Mouse (Mus musculus): ENCODE data around the gene Bahd1. TPM values are rescaled to one million over a fixed set of nuclear protein-coding genes. Genes with fewer than 3 reads are reported as not detected.

The Bahd1 gene
- total RNA-seq, 2 experiments from 2014 or later = 5.2 to 6.4 TPM

DNA sequence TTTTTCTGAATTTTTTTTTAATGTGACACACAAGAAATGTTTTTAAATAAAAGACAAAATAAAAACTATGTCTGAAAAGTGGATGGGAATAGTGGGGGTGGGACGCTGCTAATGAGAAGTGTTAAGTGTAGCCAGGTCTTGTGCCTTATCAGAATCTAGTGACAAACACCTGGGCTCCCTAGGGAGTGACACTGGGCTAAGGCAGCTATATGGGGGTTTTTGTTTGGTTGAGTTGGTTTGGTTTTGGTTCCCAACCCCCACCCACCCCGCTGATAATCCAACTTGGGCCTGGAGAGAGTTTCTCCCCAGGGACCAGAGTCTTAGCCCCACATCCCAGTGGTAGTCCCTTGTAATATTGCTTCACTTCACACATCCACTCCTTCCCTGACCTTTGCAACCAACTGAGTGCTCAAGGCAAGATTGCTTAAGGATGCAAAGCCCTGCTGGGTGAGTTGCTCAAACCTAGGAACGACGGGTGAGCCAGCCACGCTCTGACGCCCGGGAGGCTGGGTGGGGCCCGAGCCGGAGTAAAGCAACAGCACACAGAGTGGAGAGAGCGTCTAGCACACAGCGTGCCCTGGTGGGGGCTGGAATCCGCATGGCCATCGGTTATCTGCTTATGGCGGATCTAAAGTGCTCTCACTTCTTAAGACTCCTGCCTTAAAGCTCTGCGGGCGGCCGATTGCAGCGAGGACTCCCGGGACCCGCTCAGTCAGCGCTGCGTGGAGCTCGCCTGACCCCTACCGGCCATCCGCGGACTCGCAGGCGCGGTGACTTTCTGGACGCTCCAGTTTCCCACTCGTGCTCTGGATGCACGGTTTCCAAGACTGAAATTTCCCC is 17.1 kb upstream of the Bahd1 start:
- peak overlapping the region; percentile 71 for H3K4me3 ChIP-seq
- DNase-seq = peak; percentile 88
- no peak for TF ChIP-seq CTCF (IDR thresholded peaks at IDR 0.05)

DNA sequence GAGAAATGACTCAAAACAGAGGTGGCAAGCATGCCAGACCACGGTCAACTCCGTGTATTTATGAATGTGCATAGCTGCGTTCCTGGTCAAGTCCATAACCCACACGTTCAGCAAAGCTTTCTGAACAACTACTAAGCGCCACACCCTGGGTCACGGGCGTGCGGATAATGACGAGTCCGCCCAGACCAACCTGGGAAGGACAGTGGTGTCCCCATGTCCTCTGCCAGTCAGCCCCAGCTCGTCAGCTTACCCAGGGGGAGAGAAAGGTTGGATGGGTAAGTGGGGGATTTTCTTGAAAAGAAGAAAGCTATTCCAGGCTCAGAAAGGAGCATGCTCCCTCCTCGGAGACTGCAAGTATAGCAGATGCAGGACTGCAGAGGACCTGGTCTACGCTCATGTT is 12.7 kb upstream of the Bahd1 start:
- no peak for TF ChIP-seq CTCF (IDR thresholded peaks at IDR 0.05)
- no peak for DNase-seq
- no peak overlapping the region for H3K27ac ChIP-seq
- H3K4me3 ChIP-seq = no peak overlapping the region
- intact Hi-C loops (cut with DNase I) = no loop called here

More for the DNA sequence above, 17.1 kb upstream of the Bahd1 start:
- peak overlapping the region; percentile 72 for H3K27ac ChIP-seq
- intact Hi-C loops (cut with DNase I) = loop anchor here (1.0 to 2.0 kb wide), 4 partner anchors 93 to 180 kb away; partner anchors contain the start of gene Ankrd63

DNA sequence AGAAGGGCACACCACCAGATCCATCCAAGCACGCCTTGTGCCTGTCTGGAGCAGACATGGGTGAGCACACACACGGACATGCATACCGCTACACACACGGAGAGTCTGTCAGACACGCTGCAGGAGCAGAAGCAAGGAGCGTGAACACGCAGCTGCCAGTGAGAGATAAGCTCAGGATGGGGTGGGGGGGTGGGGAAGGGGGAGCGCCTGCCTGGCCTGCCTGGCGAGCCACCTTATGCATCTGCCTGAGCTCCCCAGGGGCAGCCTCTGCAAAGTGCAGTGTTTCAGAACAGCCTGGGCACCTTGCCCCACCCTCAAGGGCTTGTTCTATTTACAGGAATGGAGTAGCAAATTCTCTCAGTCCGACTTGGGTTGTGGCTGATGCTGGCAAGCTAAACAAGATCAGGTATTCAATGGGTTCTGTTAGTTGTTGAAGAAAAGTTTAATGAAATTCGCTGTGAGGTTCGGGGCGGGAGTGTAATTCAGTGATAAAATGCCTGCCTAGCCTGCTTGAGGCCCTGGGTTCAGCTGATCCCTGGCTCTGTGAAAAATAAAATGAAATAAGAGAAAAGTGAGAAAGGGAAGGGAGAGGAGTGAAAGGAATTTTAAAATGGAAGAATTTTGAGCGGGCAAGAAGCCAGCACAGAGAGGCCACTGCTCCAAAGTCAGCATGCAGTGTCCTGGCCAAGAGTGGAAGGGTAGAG is 12.2 kb upstream of the Bahd1 start:
- peak; percentile 71 for DNase-seq
- TF ChIP-seq CTCF (IDR thresholded peaks at IDR 0.05) = no peak
- H3K27ac ChIP-seq = no peak overlapping the region
- H3K4me3 ChIP-seq = no peak overlapping the region
- intact Hi-C loops (cut with DNase I) = no loop called here

DNA sequence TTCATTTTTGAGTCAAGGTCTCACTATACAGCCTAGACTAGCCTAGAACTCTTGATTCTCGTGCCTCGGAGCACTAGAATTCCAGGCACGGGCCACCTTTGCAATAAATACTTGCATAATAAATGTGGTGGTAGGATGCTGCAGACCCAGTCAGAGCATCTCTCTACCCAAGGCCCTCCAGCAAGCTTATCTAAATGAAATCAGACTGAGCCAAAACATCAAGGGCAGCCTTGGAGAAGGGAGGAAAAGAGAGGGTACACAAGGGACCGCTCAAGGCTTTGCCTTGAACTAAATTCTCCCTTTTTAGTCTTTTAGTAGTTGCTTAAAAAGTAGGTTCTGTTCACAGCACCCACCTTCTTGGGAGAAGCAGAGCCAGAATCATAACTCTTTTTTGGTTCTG is 9.0 kb upstream of the Bahd1 start:
- DNase-seq = no peak
- intact Hi-C loops (cut with DNase I) = no loop called here
- Histone ChIP-seq H3K27ac (no peak overlapping the region), H3K4me3 (no peak overlapping the region)
- no peak for TF ChIP-seq CTCF (IDR thresholded peaks at IDR 0.05)

DNA sequence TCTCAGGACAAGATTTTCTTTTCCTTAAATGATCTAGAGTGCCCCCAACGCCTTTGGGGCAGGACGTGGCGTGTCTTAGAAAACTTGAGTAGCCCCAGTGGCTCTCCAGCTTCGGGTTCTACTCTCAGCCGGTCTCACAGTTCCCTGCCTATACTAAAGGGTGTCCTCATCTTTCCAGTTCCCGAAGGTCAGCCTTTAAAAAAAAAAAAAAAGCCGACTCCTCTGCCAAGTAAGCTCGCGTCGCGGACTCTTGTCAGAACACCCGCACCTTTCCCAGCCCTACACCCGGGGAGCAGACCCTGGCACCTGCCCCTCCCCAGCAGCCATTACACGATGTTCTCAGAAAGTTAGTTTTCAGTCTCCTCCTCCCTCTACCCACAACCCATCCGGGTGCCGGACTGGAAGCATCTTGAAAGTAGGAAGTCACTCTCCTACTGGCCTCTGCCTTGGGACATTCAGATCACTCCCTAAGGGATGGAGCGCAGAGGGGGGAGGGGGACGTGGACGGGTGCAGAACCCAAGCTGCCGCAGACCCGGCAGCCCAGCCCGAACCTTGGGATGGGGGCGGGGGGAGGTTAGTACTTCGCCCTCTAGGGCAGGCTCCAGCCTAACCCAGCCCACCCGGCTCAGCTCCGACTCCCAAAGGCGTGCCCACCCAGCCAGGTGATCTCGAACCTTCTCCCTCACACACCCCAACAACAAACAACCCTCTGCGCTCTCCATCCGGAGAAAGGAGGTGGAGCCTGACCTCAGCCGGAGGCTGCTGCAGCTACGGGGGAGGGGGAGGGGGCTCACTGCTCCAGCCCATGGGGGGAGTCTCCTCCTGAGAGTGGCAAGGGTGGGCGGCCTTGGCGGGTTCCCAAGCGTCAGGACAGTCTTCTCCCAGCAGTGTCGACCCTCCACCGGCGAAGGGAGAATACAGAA is 3.9 kb upstream of the Bahd1 start:
- DNase-seq = peak; percentile 45
- intact Hi-C loops (cut with DNase I) = no loop called here
- Histone ChIP-seq H3K4me3 (peak overlapping the region; percentile 77), H3K27ac (no peak overlapping the region)
- TF ChIP-seq CTCF (IDR thresholded peaks at IDR 0.05) = no peak

DNA sequence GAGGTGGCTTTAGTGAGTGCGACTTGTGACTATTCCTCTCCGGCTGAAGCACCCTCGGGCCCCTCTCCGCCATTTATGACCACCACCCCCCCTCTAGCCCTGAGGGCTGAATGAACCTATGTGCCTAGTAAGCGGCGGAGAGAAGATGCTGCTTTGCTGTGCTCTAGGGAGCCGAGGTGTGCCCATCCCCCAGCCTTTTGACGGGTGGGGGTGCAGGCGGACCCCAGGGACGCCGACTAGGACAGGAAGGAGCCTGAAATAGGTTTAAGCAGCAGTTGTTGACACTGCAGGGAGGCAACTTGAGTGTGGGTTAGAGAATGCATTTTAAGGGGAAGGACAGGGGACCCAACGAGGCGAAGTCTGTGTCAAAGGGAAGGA is 3.3 kb upstream of the Bahd1 start:
- intact Hi-C loops (cut with DNase I) = no loop called here
- no peak overlapping the region for H3K27ac ChIP-seq
- DNase-seq = no peak
- peak overlapping the region; percentile 77 for H3K4me3 ChIP-seq
- TF ChIP-seq CTCF (IDR thresholded peaks at IDR 0.05) = no peak

DNA sequence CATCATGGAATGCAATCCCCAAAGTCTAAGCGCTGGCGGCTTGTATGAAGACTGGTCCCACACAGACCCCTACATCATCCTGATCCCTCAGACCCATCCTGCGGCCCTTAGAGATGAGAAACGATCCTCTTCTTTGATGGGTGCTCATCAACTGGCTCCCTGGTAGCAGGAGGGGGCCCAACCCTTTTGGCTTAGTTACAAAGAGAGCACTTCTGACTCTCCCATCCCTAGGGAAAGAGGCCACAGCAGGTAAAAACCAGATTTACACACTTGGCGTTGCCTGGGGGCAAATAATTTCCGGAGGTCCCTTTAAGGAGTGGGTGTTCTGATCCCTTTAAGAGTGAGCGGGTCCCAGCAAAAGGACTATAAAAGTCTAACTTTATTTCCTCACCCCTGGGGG is 2.8 kb upstream of the Bahd1 start:
- peak overlapping the region; percentile 77 for H3K4me3 ChIP-seq

DNA sequence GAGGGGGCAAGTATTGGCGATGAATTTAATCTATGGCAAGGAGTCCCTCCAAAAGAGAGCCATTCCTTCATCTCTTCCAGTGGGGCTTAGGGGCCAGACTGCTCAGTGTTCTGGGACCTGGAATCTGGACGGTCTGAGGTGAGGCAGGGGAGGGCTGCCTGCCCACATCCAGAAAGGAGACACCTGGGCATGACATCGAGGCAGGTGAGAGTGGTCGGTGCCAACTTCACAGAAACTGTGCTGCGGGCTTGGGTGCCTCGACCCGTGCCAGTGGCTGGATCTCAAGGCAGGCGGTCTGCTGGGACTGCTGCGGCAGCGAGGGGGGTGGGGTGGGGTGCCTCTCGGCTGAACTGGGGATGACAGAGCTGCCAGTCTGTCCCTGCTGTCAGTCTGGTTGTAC is 2.4 kb upstream of the Bahd1 start:
- Histone ChIP-seq H3K27ac (no peak overlapping the region), H3K4me3 (no peak overlapping the region)
- DNase-seq = no peak
- no peak for TF ChIP-seq CTCF (IDR thresholded peaks at IDR 0.05)
- intact Hi-C loops (cut with DNase I) = no loop called here

More for the DNA sequence above, 2.8 kb upstream of the Bahd1 start:
- intact Hi-C loops (cut with DNase I) = no loop called here
- TF ChIP-seq CTCF (IDR thresholded peaks at IDR 0.05) = no peak
- no peak for DNase-seq
- no peak overlapping the region for H3K27ac ChIP-seq

DNA sequence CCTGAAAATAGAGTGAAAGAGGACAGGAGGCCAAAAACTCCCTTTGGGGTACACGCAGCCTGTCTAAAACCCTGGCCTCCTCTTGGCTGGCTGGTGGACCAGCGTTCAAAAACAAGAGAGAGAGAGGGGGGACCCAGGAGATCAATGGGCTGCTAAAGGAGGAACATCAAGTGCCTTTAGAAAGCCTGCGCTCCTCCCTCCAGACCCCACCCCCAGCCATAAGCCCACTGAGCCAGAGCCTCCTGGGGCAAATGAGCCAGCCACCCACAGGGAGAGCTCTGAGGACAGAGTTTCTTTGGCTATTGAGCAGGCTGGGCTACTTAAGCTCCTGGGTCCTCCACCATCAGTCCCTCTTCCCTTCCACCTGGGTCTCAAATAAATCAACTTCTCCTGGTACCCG is 1.4 kb upstream of the Bahd1 start:
- DNase-seq = no peak
- intact Hi-C loops (cut with DNase I) = no loop called here
- H3K4me3 ChIP-seq = no peak overlapping the region
- H3K27ac ChIP-seq = no peak overlapping the region
- TF ChIP-seq CTCF (IDR thresholded peaks at IDR 0.05) = no peak

DNA sequence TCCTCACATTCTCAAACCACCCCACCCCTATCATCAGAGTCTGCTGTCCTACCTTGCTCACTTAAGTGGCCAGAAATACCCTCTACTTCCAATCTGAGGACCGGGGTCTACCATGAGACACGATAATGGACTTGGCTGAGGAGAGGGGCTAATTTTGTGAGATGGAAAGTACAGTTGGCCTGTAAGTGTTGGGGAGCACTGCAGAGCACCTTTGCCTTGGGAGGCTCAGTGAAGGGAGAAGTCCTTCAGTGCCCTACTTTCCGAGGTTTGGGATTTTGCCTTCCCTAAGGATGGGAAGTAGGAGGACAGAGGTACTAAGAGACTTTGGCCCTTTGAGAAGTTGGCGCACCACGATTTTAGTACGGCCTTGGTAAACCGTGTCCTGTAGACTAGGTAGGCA is 871 bp upstream of the Bahd1 start:
- intact Hi-C loops (cut with DNase I) = no loop called here
- DNase-seq = no peak
- Histone ChIP-seq H3K4me3 (no peak overlapping the region), H3K27ac (no peak overlapping the region)
- no peak for TF ChIP-seq CTCF (IDR thresholded peaks at IDR 0.05)

DNA sequence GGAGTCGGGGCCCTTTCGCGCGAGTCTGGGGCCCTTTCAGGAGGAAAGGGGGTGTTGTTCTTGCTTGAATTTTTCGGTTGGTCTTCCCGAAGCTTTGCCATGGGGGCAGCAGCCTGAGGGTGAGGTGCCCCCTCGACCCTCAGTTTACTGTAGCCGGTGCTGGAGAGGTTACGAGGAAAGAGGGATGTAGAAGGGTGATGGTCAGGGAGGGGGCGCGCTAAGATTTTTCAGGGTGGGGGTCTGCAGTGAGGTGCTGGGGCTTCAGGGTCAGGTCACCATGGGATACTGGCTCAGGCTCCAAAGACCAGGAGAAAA is 606 bp downstream of the Bahd1 start:
- H3K4me3 ChIP-seq = peak overlapping the region; percentile 99
- no peak for TF ChIP-seq CTCF (IDR thresholded peaks at IDR 0.05)
- peak; percentile 36 for DNase-seq
- peak overlapping the region; percentile 89 for H3K27ac ChIP-seq
- intact Hi-C loops (cut with DNase I) = loop anchor here (2.0 kb wide), 2 partner anchors 40 to 72 kb away; partner anchors contain the start of gene Ivd

DNA sequence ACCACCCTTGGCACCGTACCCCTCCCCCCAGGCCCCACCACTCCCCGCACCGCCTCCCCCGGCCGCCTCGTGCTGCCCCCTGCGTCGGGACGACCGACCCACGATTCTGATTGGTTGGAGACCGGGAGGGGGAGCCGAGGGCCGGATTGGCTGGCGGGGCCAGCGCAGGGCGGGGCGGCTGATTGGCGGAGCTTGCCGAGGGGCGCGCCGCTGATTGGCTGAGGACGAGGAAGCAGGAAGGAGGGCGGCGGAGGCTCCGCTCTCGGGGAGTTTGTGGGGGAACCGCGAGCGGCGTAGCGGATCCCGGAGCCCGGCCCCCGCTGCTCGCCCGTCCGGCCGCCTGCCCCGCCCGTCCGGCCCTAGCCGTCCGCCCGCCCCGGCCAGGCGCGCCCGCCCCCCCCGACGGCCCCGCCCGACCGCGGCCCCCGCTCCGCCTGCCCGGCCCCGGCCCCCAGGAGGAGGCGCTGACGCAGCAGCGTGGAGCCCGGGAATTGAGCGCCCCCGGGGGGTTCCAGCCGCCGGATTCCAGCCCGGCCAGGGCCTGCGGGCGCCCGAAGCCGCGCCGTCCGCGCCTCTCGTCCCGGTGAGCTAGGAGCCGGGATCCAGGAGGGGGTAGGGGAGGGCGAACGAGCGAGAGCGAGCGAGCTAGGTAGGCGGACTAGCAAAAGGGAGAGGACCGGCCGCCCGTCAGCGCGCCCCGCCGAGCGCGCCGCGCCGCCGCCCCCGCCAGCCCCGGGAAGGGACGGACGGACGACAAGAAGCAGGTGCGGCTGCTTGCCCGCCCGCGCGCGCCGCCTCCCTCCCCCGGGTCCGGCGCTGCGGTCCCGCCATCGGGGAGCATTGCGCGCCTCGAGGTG is 1.2 kb downstream of the Bahd1 start:
- peak; percentile 99 for DNase-seq
- intact Hi-C loops (cut with DNase I) = loop anchor here (2.0 kb wide), 2 partner anchors 41 to 71 kb away; partner anchors contain the start of gene Ivd
- Histone ChIP-seq H3K4me3 (peak overlapping the region; percentile 99), H3K27ac (peak overlapping the region; percentile 89)
- peak; percentile 27 for TF ChIP-seq CTCF (IDR thresholded peaks at IDR 0.05)

Measured in gastrocnemius, adult 2 months (tissue).